Mouse (Mus musculus): Measurements from ENCODE around the gene Ciao2b. TPM values are rescaled to one million over a fixed set of nuclear protein-coding genes. Genes with fewer than 3 reads are reported as not detected.

Gene Ciao2b
- polyA plus RNA-seq, 1 experiment from 2014 or later: 32.0 TPM

DNA sequence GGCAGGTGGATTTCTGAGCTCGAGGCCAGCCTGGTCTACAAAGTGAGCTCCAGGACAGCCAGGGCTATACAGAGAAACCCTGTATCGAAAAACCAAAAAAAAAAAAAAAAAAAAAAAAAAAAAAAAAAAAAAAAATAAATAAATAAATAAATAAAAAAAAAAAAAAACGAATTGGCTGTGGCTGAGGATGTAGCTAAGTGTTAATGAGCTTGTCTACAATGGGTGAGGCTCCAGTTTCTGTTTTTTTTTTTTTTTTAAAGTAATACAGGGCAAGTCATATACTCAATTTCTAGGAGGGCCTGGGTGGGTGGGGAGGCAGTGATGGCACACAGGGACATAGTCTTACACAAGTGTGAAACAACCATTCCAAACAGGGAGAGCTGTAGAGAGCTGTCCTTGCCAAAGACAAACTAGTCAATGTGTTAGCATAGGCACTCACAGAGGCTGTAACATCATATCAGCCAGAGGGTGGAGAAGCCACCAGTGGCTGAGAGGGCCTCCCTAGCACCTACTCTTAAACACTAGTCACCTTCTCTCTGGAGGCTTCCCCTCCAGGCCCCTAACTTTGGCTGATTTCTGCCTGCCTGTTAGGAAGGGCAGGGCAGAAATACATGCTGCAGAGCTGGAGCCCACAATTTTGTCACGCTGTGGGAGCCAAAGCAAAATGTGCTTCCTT, 14.6 kb downstream of the Ciao2b start:
- no peak overlapping the region for H3K4me3 ChIP-seq (ENCODE audit: low read depth, low read length)
- H3K9ac ChIP-seq (replicated peaks): no peak overlapping the region
- peaks cover 4% of the 10 kb centered on the region for H3K4me1 ChIP-seq (ENCODE audit: insufficient read depth)
- H3K27ac ChIP-seq (ENCODE audit: low read depth): no peak overlapping the region
- no peak overlapping the region for H3K4me2 ChIP-seq (ENCODE audit: low read depth, low read length)
- TF ChIP-seq EP300 (IDR thresholded peaks at IDR 0.05; ENCODE audit: low read depth) (no peak), CTCF (IDR thresholded peaks at IDR 0.05; ENCODE audit: low read depth) (no peak)
- H3K36me3 ChIP-seq (replicated peaks; ENCODE audit: insufficient read depth, low read length): no peaks in the 10 kb centered on the region
- peaks cover 17% of the 10 kb centered on the region for H3K27me3 ChIP-seq (ENCODE audit: insufficient read depth, low read length)
- DNase-seq (no peak), ATAC-seq (no peak)
- no peaks in the 10 kb centered on the region for H3K9me3 ChIP-seq (ENCODE audit: low read length)
- WGBS (ENCODE audit: insufficient replicate concordance): 59% methylated on average over 3 of the region's 4 CpGs

DNA sequence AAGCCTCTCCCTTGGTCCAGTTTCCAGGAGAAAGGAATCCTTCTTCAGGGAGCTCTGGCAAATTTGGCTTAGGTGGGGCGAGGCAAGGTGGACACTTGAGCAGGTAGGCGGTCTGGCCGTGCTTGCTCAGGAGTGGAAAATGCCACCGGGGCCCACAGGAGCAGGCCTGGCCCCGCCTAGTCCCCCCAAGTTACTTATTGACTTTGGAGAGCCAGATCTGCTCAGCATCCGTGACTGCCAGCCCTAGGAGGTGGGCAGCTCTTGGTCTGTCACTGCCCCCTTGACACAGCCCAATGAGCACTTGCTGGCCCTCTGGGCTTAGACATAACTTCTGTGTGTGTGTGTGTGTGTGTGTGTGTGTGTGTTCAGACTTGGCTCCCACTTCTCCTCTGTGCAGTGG, 17.6 kb downstream of the Ciao2b start, which contains the start of gene Cdh16:
Gene Cdh16, minus strand, starts transcription at position 236 of the 400 bp plus-strand sequence.
- H3K4me2 ChIP-seq (ENCODE audit: low read depth, low read length): no peak within 1 kb of the TSS
- no peaks in the 10 kb centered on the region for H3K27me3 ChIP-seq (ENCODE audit: insufficient read depth, low read length)
- H3K4me3 ChIP-seq (ENCODE audit: low read depth, low read length): no peak within 1 kb of the TSS
- 58% methylated on average over 6 of the region's 6 CpGs for WGBS (ENCODE audit: insufficient replicate concordance)
- H3K4me1 ChIP-seq (ENCODE audit: insufficient read depth): no peaks in the 10 kb centered on the region
- H3K27ac ChIP-seq (ENCODE audit: low read depth): no peak within 1 kb of the TSS
- DNase-seq (no peak), ATAC-seq (no peak)
- H3K36me3 ChIP-seq (replicated peaks; ENCODE audit: insufficient read depth, low read length): no peaks in the 10 kb centered on the region
- no peaks in the 10 kb centered on the region for H3K9me3 ChIP-seq (ENCODE audit: low read length)
- no peak within 1 kb of the TSS for H3K9ac ChIP-seq (replicated peaks)
- TF ChIP-seq CTCF (IDR thresholded peaks at IDR 0.05; ENCODE audit: low read depth) (no peak), EP300 (IDR thresholded peaks at IDR 0.05; ENCODE audit: low read depth) (no peak)

DNA sequence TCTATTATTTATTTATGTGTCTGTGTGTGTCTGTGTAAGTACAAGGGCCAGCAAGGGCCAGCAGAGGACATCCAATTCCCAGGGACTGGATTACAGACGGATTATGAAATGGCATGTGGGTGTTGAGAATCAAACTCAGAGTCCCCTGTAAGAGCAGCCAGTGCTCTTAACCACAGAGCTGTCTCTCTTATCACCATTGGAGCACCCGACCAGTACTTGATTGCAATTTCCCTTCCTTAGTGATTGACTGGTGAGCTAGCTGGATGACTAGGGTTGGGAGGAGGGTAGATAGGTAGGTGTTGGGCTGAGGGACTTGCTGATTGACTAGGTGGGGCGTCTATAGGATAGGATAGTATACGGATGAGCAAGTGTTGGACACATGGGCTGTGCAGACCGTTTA, 21.0 kb downstream of the Ciao2b start:
- H3K27me3 ChIP-seq (ENCODE audit: insufficient read depth, low read length): no peaks in the 10 kb centered on the region
- TF ChIP-seq EP300 (IDR thresholded peaks at IDR 0.05; ENCODE audit: low read depth): no peak
- no peak for TF ChIP-seq CTCF (IDR thresholded peaks at IDR 0.05; ENCODE audit: low read depth)
- no peak overlapping the region for H3K4me2 ChIP-seq (ENCODE audit: low read depth, low read length)
- H3K9ac ChIP-seq (replicated peaks): no peak overlapping the region
- 67% methylated on average over 5 of the region's 5 CpGs for WGBS (ENCODE audit: insufficient replicate concordance)
- no peaks in the 10 kb centered on the region for H3K36me3 ChIP-seq (replicated peaks; ENCODE audit: insufficient read depth, low read length)
- no peak overlapping the region for H3K4me3 ChIP-seq (ENCODE audit: low read depth, low read length)
- DNase-seq (no peak), ATAC-seq (no peak)
- no peak overlapping the region for H3K27ac ChIP-seq (ENCODE audit: low read depth)
- H3K4me1 ChIP-seq (ENCODE audit: insufficient read depth): no peaks in the 10 kb centered on the region
- H3K9me3 ChIP-seq (ENCODE audit: low read length): no peaks in the 10 kb centered on the region

DNA sequence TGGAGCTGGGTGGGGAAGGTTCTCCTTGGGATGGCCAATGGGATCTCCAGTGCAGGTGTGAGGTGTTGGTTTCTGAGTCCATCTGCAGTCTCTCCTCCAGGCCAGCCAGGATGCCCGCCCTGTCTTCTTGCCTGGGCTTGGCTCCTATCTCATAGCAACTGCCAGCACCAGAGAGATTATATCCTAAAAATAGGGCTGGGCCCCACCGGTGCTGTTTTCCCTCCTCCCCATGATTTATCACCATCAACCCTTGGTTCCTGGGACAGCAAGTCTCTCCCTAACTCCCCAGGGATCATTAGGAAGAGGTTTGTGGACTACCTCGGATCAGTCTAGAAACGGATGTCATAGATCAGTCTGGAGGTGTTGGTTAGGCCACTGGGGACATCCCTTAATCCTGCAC, 28.6 kb downstream of the Ciao2b start:
- H3K27me3 ChIP-seq (ENCODE audit: insufficient read depth, low read length): no peaks in the 10 kb centered on the region
- no peaks in the 10 kb centered on the region for H3K36me3 ChIP-seq (replicated peaks; ENCODE audit: insufficient read depth, low read length)
- H3K4me1 ChIP-seq (ENCODE audit: insufficient read depth): no peaks in the 10 kb centered on the region
- H3K4me3 ChIP-seq (ENCODE audit: low read depth, low read length): no peak overlapping the region
- no peak overlapping the region for H3K4me2 ChIP-seq (ENCODE audit: low read depth, low read length)
- no peak for TF ChIP-seq CTCF (IDR thresholded peaks at IDR 0.05; ENCODE audit: low read depth)
- no peak for TF ChIP-seq EP300 (IDR thresholded peaks at IDR 0.05; ENCODE audit: low read depth)
- ATAC-seq: no peak
- WGBS (ENCODE audit: insufficient replicate concordance): 61% methylated on average over 4 of the region's 4 CpGs
- no peak overlapping the region for H3K27ac ChIP-seq (ENCODE audit: low read depth)
- H3K9ac ChIP-seq (replicated peaks): no peak overlapping the region
- DNase-seq: no peak
- no peaks in the 10 kb centered on the region for H3K9me3 ChIP-seq (ENCODE audit: low read length)

DNA sequence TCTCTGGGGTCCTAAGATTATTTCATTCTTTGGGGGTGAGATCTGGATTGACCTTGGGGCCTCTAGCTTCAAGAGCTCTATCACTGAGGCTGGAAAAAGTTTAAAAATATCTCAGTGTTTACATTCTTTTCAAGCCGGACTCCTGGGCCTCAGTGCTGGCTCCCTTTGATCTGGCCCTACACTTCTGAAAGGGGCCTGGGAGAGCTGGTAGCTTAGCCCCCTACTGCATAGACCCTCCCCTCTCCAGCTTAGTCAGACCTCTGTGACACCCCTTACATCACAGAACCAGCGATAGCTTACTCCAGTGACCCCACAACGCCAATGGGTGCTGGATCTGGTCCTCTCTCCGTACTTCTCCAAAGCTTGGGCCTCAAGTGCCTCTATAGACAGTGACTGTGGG, 30.2 kb downstream of the Ciao2b start:
- DNase-seq (no peak), ATAC-seq (no peak)
- no peaks in the 10 kb centered on the region for H3K36me3 ChIP-seq (replicated peaks; ENCODE audit: insufficient read depth, low read length)
- H3K9ac ChIP-seq (replicated peaks): no peak overlapping the region
- H3K4me3 ChIP-seq (ENCODE audit: low read depth, low read length): no peak overlapping the region
- H3K9me3 ChIP-seq (ENCODE audit: low read length): no peaks in the 10 kb centered on the region
- TF ChIP-seq EP300 (IDR thresholded peaks at IDR 0.05; ENCODE audit: low read depth) (no peak), CTCF (IDR thresholded peaks at IDR 0.05; ENCODE audit: low read depth) (no peak)
- H3K27me3 ChIP-seq (ENCODE audit: insufficient read depth, low read length): no peaks in the 10 kb centered on the region
- no peak overlapping the region for H3K4me2 ChIP-seq (ENCODE audit: low read depth, low read length)
- WGBS (ENCODE audit: insufficient replicate concordance): 55% methylated on average over 4 of the region's 4 CpGs
- no peak overlapping the region for H3K27ac ChIP-seq (ENCODE audit: low read depth)
- no peaks in the 10 kb centered on the region for H3K4me1 ChIP-seq (ENCODE audit: insufficient read depth)

DNA sequence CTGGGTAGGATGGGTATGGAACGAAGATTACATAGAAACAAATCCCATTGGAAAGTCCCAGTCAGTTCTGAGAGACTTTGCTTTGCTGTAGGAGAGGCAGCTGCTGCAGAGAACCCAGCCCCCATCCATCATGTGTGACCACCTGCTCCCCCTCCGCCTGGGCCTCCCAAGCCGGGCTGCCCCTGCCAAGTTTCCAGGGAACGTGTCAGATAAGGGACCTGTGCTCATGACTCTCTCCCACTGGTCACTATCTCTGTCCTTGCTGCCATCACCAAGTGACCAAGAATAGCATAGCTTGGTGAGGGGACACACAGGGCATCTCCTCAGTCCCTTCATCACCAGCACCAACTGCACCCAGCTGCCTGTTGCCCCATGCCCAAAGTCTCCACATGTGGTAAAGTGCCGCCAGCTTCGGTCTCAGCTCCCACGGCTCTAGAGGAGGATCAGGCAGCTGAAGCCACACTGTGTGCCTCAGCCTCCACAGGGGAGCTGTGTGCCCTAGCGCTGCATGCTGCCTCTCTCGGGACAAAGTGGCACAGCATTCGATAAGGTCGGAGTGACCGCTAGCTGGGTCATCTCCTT, 31.5 kb downstream of the Ciao2b start:
- Histone ChIP-seq H3K9me3 (ENCODE audit: low read length) (no peaks in the 10 kb centered on the region), H3K36me3 (replicated peaks; ENCODE audit: insufficient read depth, low read length) (no peaks in the 10 kb centered on the region), H3K4me1 (ENCODE audit: insufficient read depth) (no peaks in the 10 kb centered on the region), H3K27ac (ENCODE audit: low read depth) (no peak overlapping the region), H3K4me2 (ENCODE audit: low read depth, low read length) (no peak overlapping the region), H3K9ac (replicated peaks) (no peak overlapping the region), H3K27me3 (ENCODE audit: insufficient read depth, low read length) (no peaks in the 10 kb centered on the region), H3K4me3 (ENCODE audit: low read depth, low read length) (no peak overlapping the region)
- no peak for DNase-seq
- TF ChIP-seq EP300 (IDR thresholded peaks at IDR 0.05; ENCODE audit: low read depth): no peak
- no peak for TF ChIP-seq CTCF (IDR thresholded peaks at IDR 0.05; ENCODE audit: low read depth)
- WGBS (ENCODE audit: insufficient replicate concordance): 76% methylated on average over 12 of the region's 12 CpGs
- no peak for ATAC-seq

Data from liver, postnatal 0 days (tissue).